Mouse (Mus musculus): ENCODE data around the gene Gab1. TPM values are rescaled to one million over a fixed set of nuclear protein-coding genes. Genes with fewer than 3 reads are reported as not detected.

Gab1 gene
- polyA plus RNA-seq, 1 experiment from 2014 or later, result 25.9 TPM

DNA sequence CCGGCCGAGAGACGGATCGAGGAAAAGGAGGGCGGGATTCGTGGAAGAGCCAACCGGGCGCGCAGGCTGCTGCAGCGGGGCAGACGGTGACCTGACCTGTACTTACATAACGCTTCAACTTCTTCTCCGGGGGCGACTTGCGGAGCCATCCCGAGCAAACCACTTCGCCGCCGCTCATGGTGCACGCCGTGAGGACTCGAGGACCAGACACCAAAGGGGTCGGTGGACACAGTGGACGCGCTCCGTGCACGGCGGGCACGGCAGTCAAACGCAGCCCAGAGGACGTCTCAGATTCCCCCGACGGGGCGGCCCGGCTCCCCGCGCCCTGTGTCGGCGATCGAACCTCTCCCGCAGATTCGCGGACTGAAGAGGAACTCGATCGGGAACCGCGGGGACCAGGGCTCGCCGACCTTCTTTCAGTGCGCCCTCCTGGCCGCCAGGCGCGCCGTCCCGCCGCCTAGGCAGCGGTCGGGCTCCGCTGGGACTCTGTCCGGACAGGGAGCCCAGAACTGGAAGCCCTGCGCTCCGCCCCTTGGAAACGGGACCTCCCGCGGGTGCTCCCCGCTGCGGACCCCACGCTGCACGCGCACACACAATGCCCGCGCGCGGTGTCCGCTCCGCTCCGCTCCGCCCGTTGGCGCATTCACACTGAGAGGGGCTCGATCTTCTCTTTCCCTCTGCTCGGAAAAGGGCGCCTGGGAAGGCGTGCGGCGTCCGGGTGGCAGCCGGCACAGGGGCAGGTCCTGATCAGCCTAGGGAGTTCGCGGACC is 708 bp downstream of the Gab1 start:
- ATAC-seq (replicated peaks; ENCODE audit: insufficient number of reproducible peaks, low FRiP score, low TSS enrichment, low read depth) (peak; percentile 55), DNase-seq (ENCODE audit: low spot score) (peak; percentile 78)
- H3K4me2 ChIP-seq (ENCODE audit: low read depth, low read length), result peak overlapping the region; percentile 72
- no peaks in the 10 kb centered on the region for H3K36me3 ChIP-seq (replicated peaks; ENCODE audit: control insufficient read depth, insufficient read depth, low read depth, low read length)
- no peaks in the 10 kb centered on the region for H3K4me1 ChIP-seq (ENCODE audit: control insufficient read depth, insufficient read depth, low read length)
- peak overlapping the region; percentile 84 for H3K4me3 ChIP-seq (ENCODE audit: low read depth, low read length)
- H3K9me3 ChIP-seq (replicated peaks; ENCODE audit: control insufficient read depth, low read length), result no peaks in the 10 kb centered on the region
- peak overlapping the region; percentile 96 for H3K27ac ChIP-seq (replicated peaks; ENCODE audit: low read depth, low read length)
- WGBS, result 0% methylated on average over 86 of the region's 90 CpGs
- no peaks in the 10 kb centered on the region for H3K27me3 ChIP-seq (ENCODE audit: control insufficient read depth, insufficient read depth, low read length)
- H3K9ac ChIP-seq (replicated peaks; ENCODE audit: low read length), result peak overlapping the region; percentile 87

DNA sequence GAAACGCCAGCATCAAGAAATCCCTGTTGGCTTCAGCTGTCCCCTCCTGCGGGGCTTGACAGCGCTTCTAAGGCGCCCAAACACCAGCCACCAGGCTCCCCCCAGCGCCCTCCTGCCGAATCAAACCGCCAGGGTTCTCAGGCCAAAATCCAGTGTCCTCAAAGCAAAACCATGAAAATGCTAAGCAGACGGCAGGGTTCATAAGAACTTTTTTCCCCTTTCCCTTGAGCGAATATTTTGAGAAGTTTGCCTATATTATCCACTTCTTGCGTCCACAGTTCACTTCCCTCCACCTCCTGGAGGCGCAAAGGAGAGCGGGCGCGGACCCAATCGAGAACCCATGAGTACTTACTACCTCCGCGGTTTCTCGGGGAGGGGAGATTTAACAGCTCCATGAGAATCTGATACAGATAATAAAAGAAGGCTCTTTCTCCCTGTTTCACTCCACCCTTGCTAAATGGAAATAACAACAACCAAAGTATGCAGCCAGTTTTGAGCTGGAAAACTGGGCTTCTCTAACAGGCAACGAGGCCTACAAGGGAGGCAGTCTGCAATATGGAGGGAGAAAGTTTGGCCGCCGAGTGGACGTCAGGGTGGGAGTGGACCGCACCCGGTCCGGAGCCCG is 1.4 kb downstream of the Gab1 start:
- Histone ChIP-seq H3K36me3 (replicated peaks; ENCODE audit: control insufficient read depth, insufficient read depth, low read depth, low read length) (no peaks in the 10 kb centered on the region), H3K4me1 (ENCODE audit: control insufficient read depth, insufficient read depth, low read length) (no peaks in the 10 kb centered on the region), H3K9ac (replicated peaks; ENCODE audit: low read length) (peak overlapping the region; percentile 87), H3K4me2 (ENCODE audit: low read depth, low read length) (peak overlapping the region; percentile 72), H3K4me3 (ENCODE audit: low read depth, low read length) (peak overlapping the region; percentile 84), H3K9me3 (replicated peaks; ENCODE audit: control insufficient read depth, low read length) (no peaks in the 10 kb centered on the region), H3K27me3 (ENCODE audit: control insufficient read depth, insufficient read depth, low read length) (no peaks in the 10 kb centered on the region), H3K27ac (replicated peaks; ENCODE audit: low read depth, low read length) (peak overlapping the region; percentile 96)
- 1% methylated on average over 26 of the region's 26 CpGs for WGBS
- no peak for ATAC-seq (replicated peaks; ENCODE audit: insufficient number of reproducible peaks, low FRiP score, low TSS enrichment, low read depth)
- DNase-seq (ENCODE audit: low spot score), result peak; percentile 80

GRCm38 (mm10) chr8:80878146-80878545 is 2.2 kb downstream of the Gab1 start:
- DNase-seq (ENCODE audit: low spot score) (no peak), ATAC-seq (replicated peaks; ENCODE audit: insufficient number of reproducible peaks, low FRiP score, low TSS enrichment, low read depth) (no peak)
- 35% methylated on average over 9 of the region's 9 CpGs for WGBS
- Histone ChIP-seq H3K36me3 (replicated peaks; ENCODE audit: control insufficient read depth, insufficient read depth, low read depth, low read length) (no peaks in the 10 kb centered on the region), H3K4me1 (ENCODE audit: control insufficient read depth, insufficient read depth, low read length) (no peaks in the 10 kb centered on the region), H3K9ac (replicated peaks; ENCODE audit: low read length) (no peak overlapping the region), H3K27ac (replicated peaks; ENCODE audit: low read depth, low read length) (no peak overlapping the region), H3K4me2 (ENCODE audit: low read depth, low read length) (peak overlapping the region; percentile 72), H3K4me3 (ENCODE audit: low read depth, low read length) (peak overlapping the region; percentile 84), H3K27me3 (ENCODE audit: control insufficient read depth, insufficient read depth, low read length) (no peaks in the 10 kb centered on the region), H3K9me3 (replicated peaks; ENCODE audit: control insufficient read depth, low read length) (no peaks in the 10 kb centered on the region)

DNA sequence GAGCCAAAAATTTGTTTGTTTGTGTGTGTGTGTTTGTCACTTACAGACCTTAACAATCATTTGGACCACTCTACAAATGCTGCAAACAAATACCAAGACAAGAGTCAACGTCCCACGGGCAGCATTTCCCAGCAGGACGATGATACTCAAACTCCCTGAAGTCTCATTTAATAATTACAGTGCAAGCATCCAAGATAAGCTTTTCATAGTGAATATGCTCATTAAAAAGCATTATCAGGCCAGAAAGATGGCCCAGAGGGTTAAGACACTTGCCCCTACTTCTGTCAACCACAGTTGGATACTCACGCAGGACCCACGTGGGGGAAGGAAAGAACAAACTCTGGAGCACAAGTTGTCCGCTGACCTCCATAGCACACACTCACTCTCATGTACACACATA is 4.8 kb downstream of the Gab1 start:
- Histone ChIP-seq H3K9ac (replicated peaks; ENCODE audit: low read length) (no peak overlapping the region), H3K4me2 (ENCODE audit: low read depth, low read length) (no peak overlapping the region), H3K4me3 (ENCODE audit: low read depth, low read length) (no peak overlapping the region), H3K9me3 (replicated peaks; ENCODE audit: control insufficient read depth, low read length) (no peaks in the 10 kb centered on the region), H3K27me3 (ENCODE audit: control insufficient read depth, insufficient read depth, low read length) (no peaks in the 10 kb centered on the region), H3K4me1 (ENCODE audit: control insufficient read depth, insufficient read depth, low read length) (no peaks in the 10 kb centered on the region), H3K27ac (replicated peaks; ENCODE audit: low read depth, low read length) (no peak overlapping the region), H3K36me3 (replicated peaks; ENCODE audit: control insufficient read depth, insufficient read depth, low read depth, low read length) (no peaks in the 10 kb centered on the region)
- WGBS, result 88% methylated on average over 6 of the region's 6 CpGs
- ATAC-seq (replicated peaks; ENCODE audit: insufficient number of reproducible peaks, low FRiP score, low TSS enrichment, low read depth) (no peak), DNase-seq (ENCODE audit: low spot score) (no peak)

DNA sequence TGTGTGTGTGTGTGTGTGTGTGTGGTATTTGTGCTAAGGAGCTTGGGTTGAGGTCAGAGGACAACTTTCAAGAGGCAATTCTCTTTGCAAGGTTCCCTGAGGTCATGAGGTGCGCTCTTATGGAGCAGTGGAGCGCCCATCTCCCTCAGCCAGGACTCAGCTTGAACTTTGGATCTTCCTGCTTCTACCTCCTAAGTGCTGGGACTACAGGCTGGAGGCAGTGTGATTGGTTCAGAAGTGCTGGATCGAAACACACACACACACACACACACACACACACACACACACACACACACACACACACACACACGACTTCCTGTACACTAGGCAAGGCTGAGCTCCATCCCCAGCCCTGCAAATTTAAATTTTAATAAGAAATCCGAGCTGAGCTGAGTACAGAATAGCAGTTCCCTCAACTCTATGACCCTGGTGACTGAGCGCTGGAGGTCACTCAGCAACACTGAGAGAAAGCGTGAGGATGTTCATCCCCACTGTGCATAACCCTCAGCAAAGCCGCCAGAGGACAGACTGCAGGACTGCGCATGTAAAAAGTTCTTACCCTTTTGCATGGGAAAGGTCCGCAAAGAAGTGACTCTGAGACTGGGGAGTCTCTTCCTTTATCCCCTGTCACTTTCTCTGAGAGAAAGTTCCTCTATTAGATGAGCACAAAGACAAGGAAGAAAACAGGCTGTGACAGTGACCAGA is 6.4 kb downstream of the Gab1 start:
- H3K4me3 ChIP-seq (ENCODE audit: low read depth, low read length), result no peak overlapping the region
- H3K9me3 ChIP-seq (replicated peaks; ENCODE audit: control insufficient read depth, low read length), result no peaks in the 10 kb centered on the region
- no peaks in the 10 kb centered on the region for H3K27me3 ChIP-seq (ENCODE audit: control insufficient read depth, insufficient read depth, low read length)
- H3K4me1 ChIP-seq (ENCODE audit: control insufficient read depth, insufficient read depth, low read length), result no peaks in the 10 kb centered on the region
- DNase-seq (ENCODE audit: low spot score), result no peak
- no peak overlapping the region for H3K9ac ChIP-seq (replicated peaks; ENCODE audit: low read length)
- 59% methylated on average over 10 of the region's 10 CpGs for WGBS
- H3K27ac ChIP-seq (replicated peaks; ENCODE audit: low read depth, low read length), result no peak overlapping the region
- H3K36me3 ChIP-seq (replicated peaks; ENCODE audit: control insufficient read depth, insufficient read depth, low read depth, low read length), result no peaks in the 10 kb centered on the region
- no peak overlapping the region for H3K4me2 ChIP-seq (ENCODE audit: low read depth, low read length)
- no peak for ATAC-seq (replicated peaks; ENCODE audit: insufficient number of reproducible peaks, low FRiP score, low TSS enrichment, low read depth)

- 42% methylated on average over 4 of the region's 4 CpGs for WGBS
- Histone ChIP-seq H3K4me1 (ENCODE audit: control insufficient read depth, insufficient read depth, low read length) (no peaks in the 10 kb centered on the region), H3K27ac (replicated peaks; ENCODE audit: low read depth, low read length) (no peak overlapping the region), H3K4me2 (ENCODE audit: low read depth, low read length) (no peak overlapping the region), H3K4me3 (ENCODE audit: low read depth, low read length) (no peak overlapping the region), H3K36me3 (replicated peaks; ENCODE audit: control insufficient read depth, insufficient read depth, low read depth, low read length) (no peaks in the 10 kb centered on the region), H3K9me3 (replicated peaks; ENCODE audit: control insufficient read depth, low read length) (no peaks in the 10 kb centered on the region), H3K27me3 (ENCODE audit: control insufficient read depth, insufficient read depth, low read length) (no peaks in the 10 kb centered on the region), H3K9ac (replicated peaks; ENCODE audit: low read length) (no peak overlapping the region)
- ATAC-seq (replicated peaks; ENCODE audit: insufficient number of reproducible peaks, low FRiP score, low TSS enrichment, low read depth) (0 out of 2 replicates have a peak, but pooled peaks have one; percentile 27), DNase-seq (ENCODE audit: low spot score) (no peak)
These were observed 7.6 kb downstream of the Gab1 start for GRCm38 (mm10) chr8:80872688-80873087.

GRCm38 (mm10) chr8:80871400-80871799 is 8.9 kb downstream of the Gab1 start:
- H3K4me2 ChIP-seq (ENCODE audit: low read depth, low read length), result no peak overlapping the region
- H3K36me3 ChIP-seq (replicated peaks; ENCODE audit: control insufficient read depth, insufficient read depth, low read depth, low read length), result no peaks in the 10 kb centered on the region
- no peak for ATAC-seq (replicated peaks; ENCODE audit: insufficient number of reproducible peaks, low FRiP score, low TSS enrichment, low read depth)
- H3K27me3 ChIP-seq (ENCODE audit: control insufficient read depth, insufficient read depth, low read length), result no peaks in the 10 kb centered on the region
- H3K27ac ChIP-seq (replicated peaks; ENCODE audit: low read depth, low read length), result no peak overlapping the region
- no peak overlapping the region for H3K9ac ChIP-seq (replicated peaks; ENCODE audit: low read length)
- no peaks in the 10 kb centered on the region for H3K9me3 ChIP-seq (replicated peaks; ENCODE audit: control insufficient read depth, low read length)
- H3K4me3 ChIP-seq (ENCODE audit: low read depth, low read length), result no peak overlapping the region
- no peaks in the 10 kb centered on the region for H3K4me1 ChIP-seq (ENCODE audit: control insufficient read depth, insufficient read depth, low read length)
- WGBS, result 91% methylated on average over 6 of the region's 6 CpGs
- no peak for DNase-seq (ENCODE audit: low spot score)
